Mouse (Mus musculus): ENCODE results near the gene Mpi.

GRCm38 (mm10) chr9:57552139-57552887 is at the start of gene Mpi:
- TF ChIP-seq CTCF (IDR thresholded peaks at IDR 0.05) (no peak), EP300 (IDR thresholded peaks at IDR 0.05) (no peak)
